Mouse (Mus musculus) ES-E14 (cell line): Measurements from ENCODE around the gene BC107364.

Experiments
- CHD2 ChIP-seq: IDR thresholded peaks from 2 replicates; pipeline ENCODE4 v1.6.1; 2014; ENCODE audit warnings: mild to moderate bottlenecking, low read depth, low read length, inconsistent platforms
- HCFC1 ChIP-seq: IDR thresholded peaks from 2 replicates; pipeline ENCODE4 v1.6.1; 2012; ENCODE audit warnings: low read length, inconsistent platforms, borderline replicate concordance; ENCODE audit not compliant: insufficient read depth
- MAFK ChIP-seq: IDR thresholded peaks from 2 replicates; pipeline ENCODE4 v1.6.1; 2014; ENCODE audit warnings: mild to moderate bottlenecking, low read depth, low read length, inconsistent platforms; ENCODE audit not compliant: insufficient read depth

DNA sequence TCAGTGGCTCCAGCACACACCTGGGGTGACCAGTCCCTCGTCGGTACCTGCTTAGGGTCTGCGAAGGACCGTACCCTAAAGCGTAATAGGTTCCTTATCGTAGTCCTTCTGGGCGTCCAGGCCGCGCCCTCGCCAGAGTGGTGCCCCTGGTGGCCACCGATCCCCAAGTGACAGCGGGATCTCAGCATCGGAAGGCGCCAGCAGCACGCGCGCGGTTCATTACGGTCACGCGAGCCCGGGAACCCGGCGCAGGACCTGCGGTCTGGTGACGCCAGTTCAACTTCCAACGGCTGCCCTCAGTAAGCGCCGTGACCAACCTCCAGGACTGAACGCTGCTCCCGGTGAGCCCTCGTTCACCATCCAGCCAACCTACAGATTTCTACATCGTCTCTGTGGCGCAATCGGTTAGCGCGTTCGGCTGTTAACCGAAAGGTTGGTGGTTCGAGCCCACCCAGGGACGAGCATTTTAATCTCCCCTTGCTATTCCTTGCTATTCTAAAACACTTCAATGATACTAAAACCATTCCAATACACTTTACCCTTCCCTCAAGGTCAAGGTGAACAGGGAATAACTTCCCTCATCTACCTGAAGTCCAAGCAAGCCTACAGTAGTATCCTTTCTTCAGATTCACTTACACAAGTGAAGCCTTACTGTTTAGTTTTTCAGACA, 50.1 kb downstream of the BC107364 start:
- TF ChIP-seq MAFK (peak; percentile 78), CHD2 (no peak), HCFC1 (no peak)
